Mouse (Mus musculus): ENCODE measurements around the gene Wfdc5. TPM values are rescaled to one million over a fixed set of nuclear protein-coding genes. Genes with fewer than 3 reads are reported as not detected.

The Wfdc5 gene
- total RNA-seq, 2 experiments from 2014 or later: not detected

GRCm38 (mm10) chr2:164175850-164176249 lies 6.7 kb downstream of the Wfdc5 start:
- no peak for DNase-seq (ENCODE audit: extremely low spot score in 1 of 2, low spot score in 1 of 2)

GRCm38 (mm10) chr2:164174649-164175395 lies 7.7 kb downstream of the Wfdc5 start:
- DNase-seq (ENCODE audit: extremely low spot score in 1 of 2, low spot score in 1 of 2): peak; percentile 36

- no peak for DNase-seq (ENCODE audit: extremely low spot score in 1 of 2, low spot score in 1 of 2)
These were observed 9.1 kb downstream of the Wfdc5 start for GRCm38 (mm10) chr2:164173394-164173793.

- no peak for DNase-seq (ENCODE audit: extremely low spot score in 1 of 2, low spot score in 1 of 2)
These were observed 11.6 kb downstream of the Wfdc5 start, which contains the start of gene Kcns1 for GRCm38 (mm10) chr2:164170902-164171301. Gene Kcns1, minus strand, starts transcription at chr2:164171113.

GRCm38 (mm10) chr2:164170326-164170725 lies 12.2 kb downstream of the Wfdc5 start:
- DNase-seq (ENCODE audit: extremely low spot score in 1 of 2, low spot score in 1 of 2): no peak

- no peak for DNase-seq (ENCODE audit: extremely low spot score in 1 of 2, low spot score in 1 of 2)
These were observed 14.0 kb downstream of the Wfdc5 start for GRCm38 (mm10) chr2:164168571-164168946.

GRCm38 (mm10) chr2:164167752-164168570 lies 14.6 kb downstream of the Wfdc5 start:
- DNase-seq (ENCODE audit: extremely low spot score in 1 of 2, low spot score in 1 of 2): peak in 1 of 2 experiments; percentile 29

- no peak for DNase-seq (ENCODE audit: extremely low spot score in 1 of 2, low spot score in 1 of 2)
These were observed 17.6 kb downstream of the Wfdc5 start for GRCm38 (mm10) chr2:164164941-164165340.

- DNase-seq (ENCODE audit: extremely low spot score in 1 of 2, low spot score in 1 of 2): no peak
These were observed 21.0 kb downstream of the Wfdc5 start for GRCm38 (mm10) chr2:164161515-164162055.

- DNase-seq (ENCODE audit: extremely low spot score in 1 of 2, low spot score in 1 of 2): no peak
These were observed 23.7 kb downstream of the Wfdc5 start for GRCm38 (mm10) chr2:164158838-164159237.

GRCm38 (mm10) chr2:164156158-164156557 lies 26.4 kb downstream of the Wfdc5 start:
- DNase-seq (ENCODE audit: extremely low spot score in 1 of 2, low spot score in 1 of 2): no peak

GRCm38 (mm10) chr2:164154007-164154406 lies 28.5 kb downstream of the Wfdc5 start:
- DNase-seq (ENCODE audit: extremely low spot score in 1 of 2, low spot score in 1 of 2): no peak

GRCm38 (mm10) chr2:164152341-164152740 lies 30.2 kb downstream of the Wfdc5 start:
- DNase-seq (ENCODE audit: extremely low spot score in 1 of 2, low spot score in 1 of 2): no peak

GRCm38 (mm10) chr2:164150086-164150760 lies 32.3 kb downstream of the Wfdc5 start:
- no peak for DNase-seq (ENCODE audit: extremely low spot score in 1 of 2, low spot score in 1 of 2)

- no peak for DNase-seq (ENCODE audit: extremely low spot score in 1 of 2, low spot score in 1 of 2)
These were observed 36.0 kb downstream of the Wfdc5 start for GRCm38 (mm10) chr2:164146556-164146955.

- DNase-seq (ENCODE audit: extremely low spot score in 1 of 2, low spot score in 1 of 2): no peak
These were observed 38.0 kb downstream of the Wfdc5 start for GRCm38 (mm10) chr2:164144541-164144940.

GRCm38 (mm10) chr2:164144025-164144424 lies 38.5 kb downstream of the Wfdc5 start:
- DNase-seq (ENCODE audit: extremely low spot score in 1 of 2, low spot score in 1 of 2): no peak

GRCm38 (mm10) chr2:164142021-164142420 lies 40.5 kb downstream of the Wfdc5 start:
- DNase-seq (ENCODE audit: extremely low spot score in 1 of 2, low spot score in 1 of 2): no peak

- no peak for DNase-seq (ENCODE audit: extremely low spot score in 1 of 2, low spot score in 1 of 2)
These were observed 44.8 kb downstream of the Wfdc5 start for GRCm38 (mm10) chr2:164137754-164138153.

GRCm38 (mm10) chr2:164136393-164136792 lies 46.1 kb downstream of the Wfdc5 start:
- DNase-seq (ENCODE audit: extremely low spot score in 1 of 2, low spot score in 1 of 2): no peak

GRCm38 (mm10) chr2:164135367-164135766 lies 47.2 kb downstream of the Wfdc5 start:
- DNase-seq (ENCODE audit: extremely low spot score in 1 of 2, low spot score in 1 of 2): no peak
